Mouse (Mus musculus) liver, embryonic 15.5 days (tissue): ENCODE data around the gene Aff4. TPM values are rescaled to one million over a fixed set of nuclear protein-coding genes. Genes with fewer than 3 reads are reported as not detected.
A peak's percentile ranks its signal among the peaks of the same experiment; 100 is the strongest.
"Not testable (repeated sequence)": the region's sequence is repeated elsewhere in the genome, so short reads cannot be mapped to it uniquely, and the experiment has no call there.

Experiments used
- ATAC-seq: fragments of 200-750 bp; cut with Nextera tagmentation; 2 replicates; pipeline ENCODE4 v1.8.0; 2017; ENCODE audit warnings: moderate number of reproducible peaks, mild to moderate bottlenecking, moderate library complexity; ENCODE audit not compliant: insufficient read depth
- H3K27ac ChIP-seq: fragments of 300-500 bp; sonication (generic); replicated peaks from 2 replicates; pipeline ENCODE4 v1.5.1; 2015; ENCODE audit warnings: mild to moderate bottlenecking, inconsistent platforms
- H3K27me3 ChIP-seq: fragments of 300-500 bp; sonication (generic); 2 replicates; pipeline ENCODE4 v1.6.1; 2015; ENCODE audit warnings: mild to moderate bottlenecking, inconsistent platforms
- H3K36me3 ChIP-seq: fragments of 300-500 bp; sonication (generic); replicated peaks from 2 replicates; pipeline ENCODE4 v1.6.1; 2015; ENCODE audit warnings: moderate library complexity, mild to moderate bottlenecking, inconsistent platforms
- H3K4me1 ChIP-seq: fragments of 300-500 bp; sonication (generic); replicated peaks from 2 replicates; pipeline ENCODE4 v1.6.1; 2015; ENCODE audit warnings: inconsistent platforms
- H3K4me2 ChIP-seq: fragments of 300-500 bp; sonication (generic); 2 replicates; pipeline ENCODE4 v1.6.1; 2015; ENCODE audit warnings: moderate library complexity, mild to moderate bottlenecking, inconsistent platforms
- H3K4me3 ChIP-seq: fragments of 300-500 bp; sonication (generic); replicated peaks from 2 replicates; pipeline ENCODE4 v1.5.1; 2015; ENCODE audit warnings: mild to moderate bottlenecking, inconsistent platforms
- H3K9ac ChIP-seq: fragments of 300-500 bp; sonication (generic); 2 replicates; pipeline ENCODE4 v1.6.1; 2015; ENCODE audit warnings: moderate library complexity, mild to moderate bottlenecking, inconsistent platforms
- H3K9me3 ChIP-seq: fragments of 300-500 bp; sonication (generic); replicated peaks from 2 replicates; pipeline ENCODE4 v1.6.1; 2016; ENCODE audit warnings: inconsistent platforms
- WGBS: fragments of 180-500 bp; shearing (Covaris S2); methylation state at CpG from one replicate; pipeline ENCODE4 v1.1.7; 2015; ENCODE audit warnings: mixed read lengths; ENCODE audit not compliant: insufficient replicate concordance; 5-methylcytosine and 5-hydroxymethylcytosine counted together
- polyA plus RNA-seq: library from polyadenylated mRNA; unstranded; fragments of >200 nt; fragmentation: Nextera tagmentation; extraction: Ambion mirVana; gene quantifications from 2 replicates; pipeline ENCODE4 v1.2.1, GENCODE M21; 2015

Gene Aff4
- polyA plus RNA-seq, 1 experiment from 2014 or later: 8.0 TPM

DNA sequence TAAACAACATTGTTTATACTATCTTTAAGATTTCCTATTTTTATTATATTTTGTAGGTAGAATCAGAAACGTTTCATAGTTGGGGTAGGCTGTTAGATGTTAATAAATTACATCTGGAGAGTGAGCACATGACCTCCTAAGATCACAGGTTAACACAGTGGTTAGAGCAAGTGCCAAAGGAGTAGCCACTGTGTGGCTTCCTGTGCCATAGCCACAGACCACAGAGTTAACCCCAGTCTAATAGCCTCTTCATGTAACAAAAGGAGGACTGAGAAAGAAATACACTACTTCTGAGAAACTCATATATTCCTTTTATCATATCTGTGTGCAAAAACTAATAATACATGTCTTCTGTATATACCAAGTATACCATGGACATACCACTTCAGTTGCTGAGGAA is 43.2 kb downstream of the Aff4 start:
- ATAC-seq: no peak
- no peak overlapping the region for H3K4me2 ChIP-seq
- H3K4me1 ChIP-seq: no peaks in the 10 kb centered on the region
- WGBS: 46% methylated on average over 1 of the region's 1 CpGs
- no peak overlapping the region for H3K9ac ChIP-seq
- no peaks in the 10 kb centered on the region for H3K27me3 ChIP-seq
- no peak overlapping the region for H3K4me3 ChIP-seq
- H3K36me3 ChIP-seq: peaks cover 30% of the 10 kb centered on the region
- H3K9me3 ChIP-seq: no peaks in the 10 kb centered on the region
- H3K27ac ChIP-seq: no peak overlapping the region

DNA sequence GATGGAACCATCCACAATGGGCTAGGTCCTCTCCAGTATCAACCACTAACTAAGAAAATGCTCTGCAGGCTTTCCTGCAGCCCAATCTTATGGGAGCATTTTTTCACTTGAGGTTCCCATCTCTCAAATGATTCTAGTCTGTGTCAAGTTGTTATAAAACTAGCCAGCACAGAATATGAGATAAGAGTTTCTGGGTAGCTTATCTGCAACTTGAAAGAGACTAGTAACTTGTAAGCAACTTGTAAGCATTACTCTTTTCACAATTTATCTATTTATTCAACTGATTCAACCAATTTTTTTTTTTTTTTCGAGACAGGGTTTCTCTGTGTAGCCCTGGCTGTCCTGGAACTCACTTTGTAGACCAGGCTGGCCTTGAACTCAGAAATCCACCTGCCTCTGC is 53.0 kb downstream of the Aff4 start:
- Histone ChIP-seq H3K36me3 (peaks cover 76% of the 10 kb centered on the region), H3K9ac (no peak overlapping the region)

DNA sequence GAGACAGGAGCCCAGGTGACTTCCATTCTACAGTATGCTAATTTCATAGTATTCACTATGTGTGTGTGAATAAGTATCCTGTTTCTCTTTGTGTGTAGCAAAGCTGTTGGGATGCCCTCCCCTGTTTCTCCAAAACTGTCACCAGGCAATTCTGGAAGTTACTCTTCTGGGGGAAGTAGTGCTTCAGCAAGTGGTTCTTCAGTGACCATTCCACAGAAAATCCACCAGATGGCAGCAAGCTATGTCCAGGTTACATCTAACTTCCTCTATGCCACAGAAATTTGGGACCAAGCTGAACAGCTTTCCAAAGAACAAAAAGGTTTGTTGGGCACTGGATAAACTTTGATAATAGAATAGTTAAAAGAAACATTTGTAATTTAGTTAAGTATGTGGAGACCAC is 61.1 kb downstream of the Aff4 start:
- no peak overlapping the region for H3K9ac ChIP-seq
- H3K4me2 ChIP-seq: no peak overlapping the region
- H3K36me3 ChIP-seq: peaks cover 78% of the 10 kb centered on the region
- ATAC-seq: no peak
- no peaks in the 10 kb centered on the region for H3K9me3 ChIP-seq
- H3K4me1 ChIP-seq: no peaks in the 10 kb centered on the region
- no peak overlapping the region for H3K27ac ChIP-seq
- H3K4me3 ChIP-seq: no peak overlapping the region
- no peaks in the 10 kb centered on the region for H3K27me3 ChIP-seq

More for the DNA sequence above, 53.0 kb downstream of the Aff4 start:
- ATAC-seq: no peak
- H3K4me2 ChIP-seq: no peak overlapping the region
- no peaks in the 10 kb centered on the region for H3K27me3 ChIP-seq
- no peaks in the 10 kb centered on the region for H3K9me3 ChIP-seq
- no peak overlapping the region for H3K27ac ChIP-seq
- peaks cover 3% of the 10 kb centered on the region; the same call in 1 of the 2 replicates for H3K4me1 ChIP-seq
- 30% methylated on average over 1 of the region's 1 CpGs for WGBS
- no peak overlapping the region for H3K4me3 ChIP-seq

DNA sequence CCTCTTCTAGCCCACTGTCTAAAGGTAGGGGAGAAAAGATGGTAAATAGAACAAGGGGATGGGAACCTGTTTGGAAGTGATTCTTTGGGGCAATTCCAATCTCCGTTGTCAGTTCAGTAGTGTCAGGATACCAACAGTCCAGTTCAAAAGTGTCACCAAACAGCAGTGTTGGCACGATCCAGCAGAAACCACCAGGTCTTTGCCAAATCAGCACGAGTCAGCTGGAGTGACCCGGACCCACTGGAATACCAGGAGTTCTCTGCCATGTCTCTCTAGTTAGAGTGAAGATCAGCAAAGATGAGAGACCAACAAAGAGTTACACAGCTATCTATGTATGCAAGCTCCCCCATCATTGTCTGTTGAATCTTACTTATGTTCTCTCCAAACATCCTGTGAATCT is 63.2 kb downstream of the Aff4 start:
- no peak for ATAC-seq
- Histone ChIP-seq H3K27me3 (no peaks in the 10 kb centered on the region), H3K4me2 (no peak overlapping the region), H3K9ac (no peak overlapping the region), H3K4me1 (no peaks in the 10 kb centered on the region), H3K4me3 (no peak overlapping the region), H3K9me3 (no peaks in the 10 kb centered on the region), H3K36me3 (peaks cover 69% of the 10 kb centered on the region), H3K27ac (no peak overlapping the region)
- WGBS: 83% methylated on average over 4 of the region's 4 CpGs

DNA sequence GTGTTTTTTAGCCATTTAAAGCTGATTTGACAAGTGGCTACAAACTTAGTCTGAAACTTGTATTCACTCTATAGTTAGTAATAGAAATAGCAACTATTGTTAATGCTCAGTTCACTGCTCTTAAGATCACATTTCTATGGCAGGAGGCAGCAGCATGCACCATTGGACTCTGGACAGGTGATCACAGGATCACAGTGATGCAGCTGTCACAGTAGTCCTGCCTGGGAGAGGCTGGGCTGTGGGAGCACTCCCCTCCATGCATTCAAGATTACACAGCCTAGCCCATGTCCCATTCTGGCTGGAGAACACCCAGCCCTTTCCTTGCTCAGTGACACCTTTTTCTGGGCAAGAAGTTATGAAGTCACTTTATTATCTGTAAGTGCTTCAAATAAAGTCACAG is 67.4 kb downstream of the Aff4 start:
- Histone ChIP-seq H3K27ac (no peak overlapping the region), H3K27me3 (no peaks in the 10 kb centered on the region), H3K4me1 (no peaks in the 10 kb centered on the region), H3K9me3 (no peaks in the 10 kb centered on the region), H3K9ac (no peak overlapping the region), H3K4me2 (no peak overlapping the region), H3K4me3 (no peak overlapping the region), H3K36me3 (peaks cover 48% of the 10 kb centered on the region)
- no peak for ATAC-seq

DNA sequence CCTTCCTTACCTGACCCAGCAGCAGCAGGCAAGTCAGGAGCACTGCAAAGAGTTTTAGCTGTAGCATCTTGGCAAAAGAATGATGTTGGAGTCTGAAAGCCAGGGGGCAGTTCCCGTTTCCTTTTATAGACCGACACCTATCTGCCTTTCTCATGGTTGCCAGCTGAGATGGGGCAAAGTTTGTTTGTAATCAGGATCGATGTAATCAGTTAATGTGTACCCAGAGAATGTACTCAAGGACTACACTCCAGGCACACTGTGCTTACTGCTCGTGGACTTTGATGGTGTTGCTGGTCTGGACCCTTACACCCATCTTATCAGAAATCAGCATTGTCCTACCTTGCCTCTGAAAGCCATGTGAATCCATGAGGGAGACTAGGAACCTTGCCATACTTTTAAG is 72.4 kb downstream of the Aff4 start, which contains the start of gene Leap2:
Leap2 (minus strand) TSS at position 135 of the 400 bp plus-strand sequence.
- peak; percentile 74 for ATAC-seq
- no peak within 1 kb of the TSS; the same call in 1 of the 2 replicates for H3K9ac ChIP-seq
- H3K27me3 ChIP-seq: no peaks in the 10 kb centered on the region
- peaks cover 14% of the 10 kb centered on the region for H3K36me3 ChIP-seq
- peak within 1 kb of the TSS; percentile 31; the same call in 1 of the 2 replicates for H3K4me2 ChIP-seq
- no peaks in the 10 kb centered on the region for H3K4me1 ChIP-seq
- WGBS: 59% methylated on average over 4 of the region's 4 CpGs
- H3K9me3 ChIP-seq: no peaks in the 10 kb centered on the region
- peak within 1 kb of the TSS; percentile 43 for H3K4me3 ChIP-seq
- H3K27ac ChIP-seq: peak within 1 kb of the TSS; percentile 63

DNA sequence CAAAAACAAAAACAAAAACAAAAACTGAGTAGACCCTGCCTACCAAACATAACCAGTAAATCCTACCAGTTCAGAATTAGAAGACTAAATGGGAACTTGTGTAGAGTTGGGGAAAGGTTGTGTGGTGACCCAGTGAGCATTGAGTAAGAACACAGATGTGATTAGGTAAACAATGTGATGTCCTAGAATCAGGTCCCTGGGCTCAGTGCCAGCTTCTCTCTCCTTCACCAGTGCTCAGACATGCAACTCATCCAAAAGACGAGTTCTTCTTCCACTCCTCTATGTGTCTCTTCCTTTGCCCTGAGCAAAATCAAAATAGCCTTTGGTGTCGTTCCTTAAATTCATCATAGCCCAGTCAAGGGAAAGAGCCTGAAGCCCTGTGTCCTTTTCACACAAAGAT is 74.2 kb downstream of the Aff4 start:
- 45% methylated on average over 2 of the region's 2 CpGs for WGBS
- no peak for ATAC-seq
- Histone ChIP-seq H3K4me2 (no peak overlapping the region), H3K4me1 (peaks cover 12% of the 10 kb centered on the region), H3K27ac (no peak overlapping the region), H3K36me3 (peaks cover 25% of the 10 kb centered on the region), H3K27me3 (no peaks in the 10 kb centered on the region), H3K4me3 (no peak overlapping the region), H3K9me3 (no peaks in the 10 kb centered on the region), H3K9ac (no peak overlapping the region)

DNA sequence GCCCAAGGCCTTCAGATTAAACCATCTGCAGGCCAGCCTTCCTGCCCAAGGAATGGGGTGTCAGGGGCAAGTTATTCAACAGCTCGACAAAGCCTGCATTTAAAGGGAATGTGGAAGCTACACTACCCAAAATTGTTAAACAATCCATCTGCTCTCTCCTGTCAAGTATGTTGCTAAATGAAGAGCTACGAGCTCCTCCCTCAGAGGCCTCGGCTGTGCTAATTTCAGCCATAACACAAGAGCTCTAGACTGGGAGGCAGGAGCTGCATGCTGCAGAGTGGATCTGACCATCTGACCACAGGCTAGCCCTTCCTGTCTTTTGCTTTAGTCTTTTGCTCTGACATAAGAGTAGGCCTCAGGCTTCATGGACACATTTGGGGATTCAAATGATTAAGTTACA is 74.6 kb downstream of the Aff4 start:
- Histone ChIP-seq H3K4me2 (no peak overlapping the region), H3K4me1 (peaks cover 16% of the 10 kb centered on the region), H3K27me3 (no peaks in the 10 kb centered on the region), H3K36me3 (peaks cover 24% of the 10 kb centered on the region), H3K9ac (no peak overlapping the region), H3K4me3 (no peak overlapping the region), H3K9me3 (no peaks in the 10 kb centered on the region), H3K27ac (peak overlapping the region; percentile 12)
- 54% methylated on average over 3 of the region's 3 CpGs for WGBS
- ATAC-seq: no peak

DNA sequence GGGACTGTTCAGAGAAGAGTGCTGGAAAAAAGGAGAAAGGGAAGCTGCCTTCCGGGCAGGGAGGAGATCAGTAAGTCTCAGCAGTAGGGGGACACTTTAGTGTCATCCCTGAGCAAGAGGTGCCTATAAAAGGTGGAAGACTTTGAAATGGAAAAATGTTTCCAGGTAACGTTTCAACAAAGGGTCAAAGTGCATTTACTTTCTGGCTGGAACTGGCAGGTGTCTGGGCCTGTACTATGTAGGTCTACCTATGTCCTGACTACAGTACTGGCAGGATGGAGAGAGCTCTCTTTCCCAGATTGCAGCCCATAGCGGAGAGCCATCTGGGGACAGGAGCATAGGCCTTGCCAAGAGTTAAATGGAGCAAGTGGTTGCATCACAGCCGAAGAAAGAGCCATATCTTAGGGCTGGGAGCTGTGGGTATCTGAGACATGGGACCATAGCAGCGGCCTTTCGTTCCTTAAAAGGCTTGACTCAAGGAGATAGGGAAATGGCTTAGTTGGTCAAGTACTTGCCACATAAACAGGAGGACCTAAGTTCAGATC is 75.2 kb downstream of the Aff4 start:
- H3K4me1 ChIP-seq: peaks cover 18% of the 10 kb centered on the region
- no peaks in the 10 kb centered on the region for H3K27me3 ChIP-seq
- ATAC-seq: no peak
- WGBS: 78% methylated on average over 6 of the region's 6 CpGs
- no peaks in the 10 kb centered on the region for H3K9me3 ChIP-seq
- H3K4me3 ChIP-seq: no peak overlapping the region
- peaks cover 23% of the 10 kb centered on the region for H3K36me3 ChIP-seq
- H3K27ac ChIP-seq: peak overlapping the region; percentile 12
- H3K9ac ChIP-seq: no peak overlapping the region
- H3K4me2 ChIP-seq: no peak overlapping the region

DNA sequence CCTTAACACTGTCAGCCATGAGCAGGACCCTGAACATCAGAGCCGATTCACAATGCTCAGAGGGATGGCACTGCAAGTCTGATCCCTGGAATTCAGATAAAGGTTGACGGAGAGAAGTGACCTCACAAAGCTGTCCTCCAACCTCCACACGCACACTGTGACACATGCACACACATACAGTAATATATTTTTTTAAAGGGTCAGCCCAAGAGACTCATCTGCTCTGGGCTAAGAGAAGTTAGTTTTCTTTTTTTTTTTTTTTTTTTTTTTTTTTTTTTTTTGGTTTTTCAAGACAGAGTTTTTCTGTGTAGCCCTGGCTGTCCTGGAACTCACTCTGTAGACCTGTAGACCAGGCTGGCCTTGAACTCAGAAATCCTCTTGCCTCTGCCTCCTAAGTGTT is 76.3 kb downstream of the Aff4 start:
- not testable (repeated sequence) for ATAC-seq, H3K4me2 ChIP-seq, H3K9me3 ChIP-seq, H3K4me3 ChIP-seq, H3K27ac ChIP-seq, H3K9ac ChIP-seq, H3K27me3 ChIP-seq
- peaks cover 29% of the 10 kb centered on the region for H3K4me1 ChIP-seq
- H3K36me3 ChIP-seq: peaks cover 14% of the 10 kb centered on the region
- WGBS: 67% methylated on average over 3 of the region's 3 CpGs

DNA sequence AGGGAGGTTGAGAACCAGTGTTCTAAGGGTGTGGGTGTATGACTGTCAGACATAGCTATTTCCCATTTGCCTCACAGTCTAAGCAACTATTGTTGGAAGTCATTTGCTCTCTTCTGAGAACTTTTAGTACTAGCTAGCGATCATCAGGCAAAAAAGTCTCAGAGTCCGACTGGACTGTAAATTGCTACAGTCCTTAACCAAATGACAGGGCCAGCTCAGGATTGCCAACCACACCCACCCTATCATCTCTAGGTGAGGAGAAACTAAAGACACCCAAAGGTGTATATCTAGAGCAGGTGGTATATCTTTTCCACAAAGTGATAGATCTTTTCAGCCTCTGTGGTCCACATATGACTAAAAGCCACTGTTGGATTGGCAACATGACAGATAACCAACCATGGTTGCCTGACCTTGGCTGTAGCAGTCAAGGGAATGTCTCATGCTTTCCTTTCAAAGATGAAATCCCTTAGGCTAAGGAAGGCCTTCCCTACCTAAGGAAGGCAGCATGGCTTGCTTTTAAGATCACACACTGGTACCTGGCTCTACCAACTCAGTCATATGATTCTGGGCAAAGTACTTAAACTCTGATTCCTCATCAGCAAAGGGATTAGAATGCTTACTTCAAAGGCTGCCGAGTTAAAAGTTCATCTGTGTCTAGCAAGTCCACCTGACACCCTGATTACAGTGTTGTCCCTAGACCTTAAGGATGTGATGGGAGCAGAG is 77.5 kb downstream of the Aff4 start:
- Histone ChIP-seq H3K4me3 (no peak overlapping the region), H3K27ac (no peak overlapping the region), H3K4me1 (peaks cover 41% of the 10 kb centered on the region), H3K9ac (no peak overlapping the region), H3K4me2 (no peak overlapping the region), H3K9me3 (no peaks in the 10 kb centered on the region), H3K27me3 (no peaks in the 10 kb centered on the region), H3K36me3 (peaks cover 14% of the 10 kb centered on the region)
- WGBS: 68% methylated on average over 3 of the region's 3 CpGs
- no peak for ATAC-seq

DNA sequence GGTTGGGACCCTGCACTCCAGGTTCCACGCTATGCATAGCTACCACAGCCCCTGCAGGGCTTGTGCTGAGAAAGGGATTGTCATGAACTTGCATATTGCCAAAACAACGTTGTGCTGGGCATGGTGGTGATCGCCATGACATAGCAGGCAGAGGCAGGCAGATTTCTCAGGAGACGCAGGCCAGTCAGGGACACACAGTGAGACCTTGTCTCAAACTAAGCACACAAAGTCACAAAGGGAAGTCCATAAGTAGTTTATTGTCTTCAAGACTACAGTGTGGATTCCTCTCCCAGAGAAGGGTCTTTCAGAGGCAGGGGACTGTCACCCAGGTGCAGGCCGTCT is 78.1 kb downstream of the Aff4 start:
- Histone ChIP-seq H3K4me3 (no peak overlapping the region), H3K9ac (no peak overlapping the region), H3K9me3 (no peaks in the 10 kb centered on the region), H3K36me3 (peaks cover 14% of the 10 kb centered on the region), H3K27me3 (no peaks in the 10 kb centered on the region), H3K4me2 (no peak overlapping the region), H3K27ac (no peak overlapping the region), H3K4me1 (peaks cover 47% of the 10 kb centered on the region)
- no peak for ATAC-seq
- 82% methylated on average over 5 of the region's 5 CpGs for WGBS
